Mouse (Mus musculus) G1E (cell line): ENCODE data around the gene Tifab.
"Not testable (repeated sequence)": the region's sequence is repeated elsewhere in the genome, so short reads cannot be mapped to it uniquely, and the experiment has no call there.

Source experiments
- CTCF ChIP-seq: IDR thresholded peaks from 2 replicates; pipeline ENCODE4 v1.5.1; 2012; ENCODE audit warnings: low read depth, low read length, inconsistent platforms, mixed read lengths
- GATA2 ChIP-seq: IDR thresholded peaks from 2 replicates; pipeline ENCODE4 v1.6.1; 2012; ENCODE audit warnings: low read depth, low read length, inconsistent platforms, borderline replicate concordance

DNA sequence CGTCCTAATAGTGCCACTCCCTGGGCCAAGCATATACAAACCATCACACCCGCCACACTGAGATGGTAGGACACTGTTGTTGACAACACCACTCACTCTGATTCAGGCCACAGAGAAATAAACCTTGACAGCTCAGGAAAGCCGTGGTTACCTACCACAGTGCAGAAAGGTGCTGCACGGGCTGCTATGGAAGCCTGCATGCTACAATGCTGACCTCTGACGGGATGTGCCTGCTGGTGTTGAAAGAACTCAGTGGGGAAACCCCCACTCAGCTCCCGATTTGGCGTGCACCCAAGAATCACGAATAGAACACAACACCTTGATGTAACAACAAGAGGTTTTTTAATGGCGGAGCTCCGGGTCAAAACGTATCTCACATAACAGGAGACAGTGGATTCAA is 17.1 kb upstream of the Tifab start:
- not testable (repeated sequence) for TF ChIP-seq CTCF, GATA2
